Comparison of ENCODE assay signal across 12 mouse cellular contexts in the genomic region with DNA sequence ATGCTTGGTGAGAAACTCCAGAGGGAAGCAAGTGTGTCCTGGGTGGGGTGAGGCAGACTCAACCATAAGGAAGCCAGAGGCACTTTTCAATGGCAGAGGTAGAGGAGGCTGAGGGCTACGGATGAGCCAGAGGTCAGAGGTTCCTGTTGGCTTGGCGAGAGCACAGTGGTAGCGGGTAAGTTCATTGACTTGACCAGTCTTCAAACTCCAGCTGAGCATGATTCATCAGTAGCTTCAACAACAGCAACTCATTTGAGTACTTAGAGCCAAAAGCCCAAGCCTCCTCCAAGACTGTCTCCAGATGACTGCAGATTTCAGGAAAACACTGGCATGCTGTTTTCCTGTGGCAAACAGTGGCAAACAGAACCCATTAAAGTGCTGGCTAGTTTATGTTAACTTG.
"Had no signal": no experiment of that assay in that cellular context is flagged by ENCODE, and none has a peak within 500 bp of the region (broad histone marks: within the 10 kb centered on the region; RNA-seq: fewer than 3 reads in every experiment).

No protein-coding gene starts in this region.

- H3K36me3 ChIP-seq: limb, embryonic 12.5 days; liver, embryonic 15.5 days; midbrain, embryonic 13.5 days; neural tube, embryonic 12.5 days had no signal

- H3K9me3 ChIP-seq: limb, embryonic 12.5 days; liver, embryonic 15.5 days; midbrain, embryonic 13.5 days; neural tube, embryonic 12.5 days had no signal

- DNase-seq: kidney, postnatal 4 days; lung, adult 2 months; lung, postnatal 36 days; thymus, postnatal 36 days had no signal

- H3K4me1 ChIP-seq: liver, embryonic 15.5 days; midbrain, embryonic 13.5 days; neural tube, embryonic 12.5 days had no signal

- H3K9ac ChIP-seq: limb, embryonic 12.5 days; liver, embryonic 15.5 days; midbrain, embryonic 13.5 days; neural tube, embryonic 12.5 days had no signal

- H3K27ac ChIP-seq: kidney, postnatal 0 days; layer of hippocampus, adult 2 months; liver, embryonic 15.5 days; midbrain, embryonic 13.5 days; neural tube, embryonic 12.5 days had no signal

- H3K4me3 ChIP-seq: layer of hippocampus, adult 2 months; limb, embryonic 12.5 days; liver, embryonic 15.5 days; midbrain, embryonic 13.5 days; neural tube, embryonic 12.5 days had no signal

- H3K4me2 ChIP-seq: limb, embryonic 12.5 days; liver, embryonic 11.5 days; liver, embryonic 15.5 days; midbrain, embryonic 13.5 days; neural tube, embryonic 12.5 days had no signal

- ATAC-seq: lung, postnatal 0 days; midbrain, embryonic 13.5 days had no signal

- H3K27me3 ChIP-seq: limb, embryonic 12.5 days; liver, embryonic 15.5 days; midbrain, embryonic 13.5 days; neural tube, embryonic 12.5 days had no signal
